Mouse (Mus musculus): ENCODE measurements around the gene Mtfr1l. TPM values are rescaled to one million over a fixed set of nuclear protein-coding genes. Genes with fewer than 3 reads are reported as not detected.

Mtfr1l gene
- 33.0 and 75.0 TPM in 2 replicates for polyA plus RNA-seq (2012; ENCODE audit: low replicate concordance)

DNA sequence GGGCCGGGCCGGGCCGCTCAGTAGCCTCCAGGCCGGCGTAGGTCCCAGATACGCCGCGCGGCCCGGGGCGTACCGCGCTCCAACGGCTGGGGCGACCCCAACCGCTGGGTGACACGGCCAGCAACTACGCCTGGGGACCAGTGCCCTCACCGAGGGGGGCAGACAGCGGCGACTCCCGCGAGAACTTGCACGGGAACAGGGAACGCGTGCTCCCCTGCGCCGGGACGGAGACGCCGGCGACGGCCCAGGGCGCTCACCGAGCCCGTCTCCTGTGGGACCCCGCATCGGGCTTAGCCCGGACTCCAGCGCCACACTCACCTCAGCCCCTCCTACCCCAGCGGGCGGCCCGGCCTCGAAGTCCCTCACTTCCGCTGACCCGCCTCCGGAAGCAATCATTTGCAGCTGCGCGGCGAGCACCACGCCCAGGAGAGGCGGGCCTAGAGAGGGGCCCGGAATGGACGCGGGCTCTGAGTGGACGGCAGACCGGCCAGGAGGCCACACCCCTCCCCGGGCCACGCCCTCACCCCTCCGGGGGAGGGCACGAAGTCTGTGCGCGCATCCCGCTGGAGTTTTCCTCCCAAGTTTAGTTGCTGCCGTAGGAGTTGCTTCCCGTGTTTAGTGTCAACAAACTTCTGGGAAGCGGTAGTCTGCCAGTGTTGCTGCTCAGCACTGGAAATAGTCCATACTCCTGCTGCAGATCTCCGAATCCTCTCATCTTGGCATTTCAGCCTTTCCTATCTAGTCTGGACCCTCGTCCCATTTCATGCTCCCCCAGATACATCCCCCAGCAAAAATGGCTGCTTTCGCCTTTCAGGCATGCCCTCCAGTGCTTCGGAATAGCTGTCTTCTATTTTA, at the start of gene Mtfr1l:
Mtfr1l (minus strand) TSS at position 456 of the 855 bp plus-strand sequence.

DNA sequence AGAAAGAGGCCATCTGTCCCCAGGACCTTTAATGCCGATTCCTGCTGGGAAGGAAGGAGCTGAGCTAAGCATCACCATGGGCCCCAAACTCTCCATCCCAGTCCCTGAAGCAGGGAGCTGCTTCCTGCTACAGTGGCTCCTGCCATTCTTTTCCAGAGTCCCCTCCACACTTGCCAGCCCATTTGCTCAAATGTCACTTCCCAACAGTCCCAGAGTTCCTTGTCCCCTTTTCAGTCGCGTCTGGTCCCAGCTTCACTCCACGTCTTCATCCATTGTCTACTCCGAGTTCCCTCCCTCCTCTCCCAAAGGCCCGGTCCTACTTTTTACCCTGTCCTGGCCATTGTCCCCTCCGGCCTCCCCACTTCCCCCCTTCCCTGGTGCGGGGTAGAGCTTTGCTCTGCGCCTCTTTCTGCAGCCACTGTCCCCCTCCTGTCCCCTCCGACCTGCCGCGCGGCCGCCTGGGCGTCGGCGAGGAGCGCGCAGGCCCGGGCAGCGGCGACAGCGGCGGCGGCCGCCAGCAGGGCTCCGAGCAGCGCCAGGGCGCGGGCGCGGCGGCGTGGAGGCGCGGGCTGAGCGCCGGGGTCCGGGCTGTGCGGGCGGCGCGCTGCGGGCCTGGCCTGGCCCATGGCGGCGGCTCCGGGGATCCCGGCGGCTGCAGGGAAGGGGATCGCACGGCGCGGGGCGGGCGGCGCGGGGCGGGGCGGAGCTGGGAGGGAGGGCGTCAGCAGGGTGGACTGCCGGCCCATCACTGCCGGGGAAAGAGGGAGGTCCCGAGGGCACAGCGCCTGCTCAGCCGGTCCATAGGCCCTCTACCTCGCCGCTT, 16.5 kb upstream of the Mtfr1l start, which contains the start of gene Selenon:
Selenon (minus strand) TSS at position 673 of the 823 bp plus-strand sequence.

DNA sequence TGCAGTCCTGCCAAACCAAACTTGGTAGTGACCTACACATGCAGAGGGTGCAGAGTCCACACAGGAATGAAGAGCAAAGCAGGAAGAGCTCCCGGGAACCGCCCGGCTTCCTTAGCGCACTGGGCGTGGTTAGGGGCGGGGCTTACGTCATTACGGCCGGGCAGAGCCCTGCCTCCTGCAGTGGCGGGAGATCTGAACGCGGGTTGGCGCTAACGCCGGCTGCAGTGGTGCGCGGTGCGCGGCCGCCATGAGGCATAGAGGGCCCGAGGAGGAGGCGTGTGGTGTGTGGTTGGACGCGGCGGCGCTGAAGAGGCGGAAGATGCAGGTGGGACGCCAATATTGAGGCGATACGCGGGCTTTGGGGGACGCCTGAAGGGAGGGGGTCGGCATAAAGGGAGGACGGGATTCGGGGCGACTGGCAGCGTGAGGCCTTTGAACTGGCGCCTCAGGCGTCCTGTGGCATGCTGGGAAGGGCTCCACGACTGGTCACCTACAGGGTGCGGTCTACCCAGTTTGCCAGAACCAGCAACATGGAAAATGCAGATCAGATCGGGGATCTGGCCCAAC, 24.3 kb downstream of the Mtfr1l start, which contains the start of gene Aunip:
Aunip (plus strand) TSS at position 155 of the 567 bp plus-strand sequence.

DNA sequence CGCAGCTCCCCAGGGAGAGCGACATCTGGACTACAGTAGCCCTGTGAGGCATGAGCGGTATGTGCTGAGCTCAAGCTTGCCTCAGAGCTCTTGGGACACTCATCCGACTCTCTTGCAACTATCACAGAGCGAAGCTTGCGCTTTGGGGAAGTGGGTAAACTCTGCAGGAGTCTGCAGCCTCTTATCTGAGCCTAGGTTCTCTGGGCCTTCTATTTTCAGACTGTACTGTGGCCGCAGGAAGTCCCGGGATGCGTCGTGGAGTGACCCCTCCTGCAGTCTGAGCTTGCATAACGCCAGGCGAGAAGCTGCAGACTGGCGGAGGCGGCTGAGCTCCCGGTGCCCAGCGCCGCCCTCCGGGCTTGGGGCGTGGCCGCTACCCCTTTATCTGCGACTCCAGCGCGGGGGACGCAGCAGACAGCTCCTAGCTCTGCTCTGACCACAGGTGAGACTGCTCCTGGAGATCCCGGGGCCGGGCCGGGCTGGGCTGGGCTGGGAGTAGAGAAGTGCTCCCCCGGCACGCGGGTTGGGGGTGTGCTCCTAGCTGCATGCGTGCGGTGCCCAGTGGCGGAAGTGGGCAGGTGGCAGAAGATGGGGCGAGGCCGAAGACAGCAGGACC, 38.5 kb downstream of the Mtfr1l start, which contains the start of gene Paqr7:
Paqr7 (plus strand) TSS at position 103 of the 616 bp plus-strand sequence.

Other genes with a start within 250 kb of the Mtfr1l start
- 2.9 and 4.8 TPM in 2 replicates for gene Pdik1l, start 247.5 kb downstream of the Mtfr1l start, polyA plus RNA-seq (2012; ENCODE audit: low replicate concordance)
- 0.09 TPM in 1 of 2 replicates, not detected in the other for gene Trim63, start 220.3 kb downstream of the Mtfr1l start, polyA plus RNA-seq (2012; ENCODE audit: low replicate concordance)
- gene Slc30a2, start 192.2 kb downstream of the Mtfr1l start, polyA plus RNA-seq (2012; ENCODE audit: low replicate concordance): 0.28 TPM in 1 of 2 replicates, not detected in the other
- gene Extl1, start 151.5 kb downstream of the Mtfr1l start, polyA plus RNA-seq (2012; ENCODE audit: low replicate concordance): 0.19 and 0.41 TPM in 2 replicates
- 1.8 and 17.5 TPM in 2 replicates for gene Pafah2, start 139.1 kb downstream of the Mtfr1l start, polyA plus RNA-seq (2012; ENCODE audit: low replicate concordance)
- 42.8 and 82.8 TPM in 2 replicates for gene Stmn1, start 67.1 kb downstream of the Mtfr1l start, polyA plus RNA-seq (2012; ENCODE audit: low replicate concordance)
- 1.8 and 4.0 TPM in 2 replicates for gene Paqr7, start 38.7 kb downstream of the Mtfr1l start, polyA plus RNA-seq (2012; ENCODE audit: low replicate concordance)
- 1.5 and 2.5 TPM in 2 replicates for gene Aunip, start 24.4 kb downstream of the Mtfr1l start, polyA plus RNA-seq (2012; ENCODE audit: low replicate concordance)
- 5.1 and 6.2 TPM in 2 replicates for gene Selenon, start 16.8 kb upstream of the Mtfr1l start, polyA plus RNA-seq (2012; ENCODE audit: low replicate concordance)
- gene Man1c1, start 168.9 kb upstream of the Mtfr1l start, polyA plus RNA-seq (2012; ENCODE audit: low replicate concordance): 8.8 and 17.7 TPM in 2 replicates
- 43.7 and 75.4 TPM in 2 replicates for gene Ldlrap1, start 232.6 kb upstream of the Mtfr1l start, polyA plus RNA-seq (2012; ENCODE audit: low replicate concordance)